Mouse (Mus musculus): ENCODE measurements at regions not wholly inside any gene's neighbourhood (a gene's known extent, or its start where the extent isn't known, plus 50 kb on each side); places are given as distances from the start of the nearest gene placed in this dataset.

DNA sequence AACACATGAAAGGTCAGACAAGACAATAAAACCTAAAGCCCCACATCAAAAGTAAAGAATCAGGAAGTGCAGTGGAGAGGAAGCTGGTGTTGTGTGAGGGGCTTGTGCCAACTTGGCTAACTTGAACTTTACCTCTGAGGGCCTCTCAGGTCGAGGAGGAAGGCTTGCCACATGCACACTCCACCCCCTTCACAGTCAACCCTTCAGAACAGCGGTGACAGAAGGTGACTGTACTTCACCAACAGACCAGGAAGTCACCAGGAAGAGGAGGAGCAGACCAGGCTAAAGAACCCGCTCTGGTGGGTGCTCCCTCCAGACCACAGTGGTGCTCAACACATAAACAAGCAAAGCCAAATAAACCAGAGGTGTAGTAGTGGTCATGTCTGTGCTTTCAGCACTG, 341.0 kb downstream of the Zfp706 start:
- DNase-seq, result no peak

GRCm38 (mm10) chr15:36664391-36664790, 343.2 kb downstream of the Zfp706 start:
- DNase-seq, result no peak

DNA sequence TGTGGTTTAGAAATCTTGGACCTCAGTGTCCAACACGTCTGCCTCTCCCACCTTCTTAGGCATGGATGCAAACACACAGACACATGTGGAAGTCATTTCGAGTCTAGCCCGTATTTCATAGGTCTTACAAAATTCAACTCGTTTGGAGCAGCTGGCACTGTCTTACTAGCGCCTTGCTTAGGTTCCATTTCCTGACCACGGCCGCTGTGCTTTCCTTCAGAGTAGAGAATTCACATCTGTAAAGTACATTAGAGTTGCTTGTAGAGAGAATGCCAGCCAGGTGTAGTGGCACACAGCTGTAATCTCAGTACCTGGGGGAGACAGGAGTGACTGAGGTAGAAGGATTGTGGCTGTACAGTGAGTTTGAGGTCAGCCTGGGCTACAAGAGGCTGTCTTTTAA, 346.6 kb downstream of the Zfp706 start:
- DNase-seq, result no peak

All from kidney, postnatal 36 days (tissue).